Mouse (Mus musculus) neural tube, embryonic 10.5 days (tissue): ENCODE results near the gene Hjurp.

Experiments used
- DNase-seq: peaks from one replicate; pipeline ENCODE4 v3.0.0-alpha.2; 2017; ENCODE audit warnings: low spot score; ENCODE audit errors: extremely low spot score

Hjurp gene

GRCm38 (mm10) chr1:88277098-88277817 is at the start of gene Hjurp, which contains the start of gene Trpm8:
TSS of gene Hjurp (minus strand) at chr1:88277633.
TSS of gene Trpm8 (plus strand) at chr1:88277661.
- peak; percentile 100 for DNase-seq

- DNase-seq, result no peak
Observed at GRCm38 (mm10) chr1:88323101-88323500, 45.7 kb upstream of the Hjurp start.

GRCm38 (mm10) chr1:88322146-88322545 is 44.7 kb upstream of the Hjurp start:
- DNase-seq, result no peak

- no peak for DNase-seq
Observed at GRCm38 (mm10) chr1:88320821-88321395, 43.5 kb upstream of the Hjurp start.

DNA sequence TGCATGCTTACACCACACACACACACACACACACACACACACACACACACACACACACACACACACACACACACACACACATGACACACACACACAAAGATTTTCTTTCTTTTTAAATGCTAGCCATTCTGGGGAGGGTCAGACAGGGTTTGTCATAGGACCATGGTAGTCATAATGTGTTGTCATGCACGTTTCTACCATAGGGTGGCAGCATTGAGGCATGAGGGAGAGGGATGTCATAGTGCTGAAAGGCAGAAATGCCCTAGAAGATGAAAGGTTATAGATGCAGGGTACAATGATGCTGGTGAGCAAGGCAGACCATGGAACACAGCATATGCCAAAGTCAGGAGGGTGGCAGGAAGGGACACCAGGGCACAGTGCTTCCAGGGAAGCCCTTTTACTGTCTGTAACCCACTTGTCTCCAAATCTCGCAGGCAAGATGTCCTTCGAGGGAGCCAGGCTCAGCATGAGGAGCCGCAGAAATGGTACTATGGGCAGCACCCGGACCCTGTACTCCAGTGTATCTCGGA is 41.2 kb upstream of the Hjurp start:
- DNase-seq, result peak; percentile 59

DNA sequence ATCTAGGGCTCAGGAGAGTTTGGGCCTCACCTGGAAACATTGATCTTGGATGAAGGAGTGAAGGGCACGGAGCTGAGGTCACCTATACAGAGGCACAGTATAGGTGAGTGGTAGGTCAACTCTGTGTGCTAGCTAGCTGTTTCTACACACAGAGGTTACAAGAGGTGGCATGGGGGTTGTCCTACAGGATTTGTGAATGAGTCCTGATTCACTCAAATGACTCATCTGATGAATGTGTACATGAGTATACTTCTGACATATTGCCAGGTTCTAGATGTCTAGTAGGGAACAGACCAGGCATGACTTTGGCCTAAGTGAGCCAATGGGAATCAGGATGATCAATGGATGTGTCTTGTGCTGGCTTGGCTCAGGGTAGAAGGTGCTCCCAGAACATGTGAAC is 39.8 kb upstream of the Hjurp start:
- DNase-seq, result no peak

GRCm38 (mm10) chr1:88310349-88310748 is 32.9 kb upstream of the Hjurp start:
- DNase-seq, result no peak

DNA sequence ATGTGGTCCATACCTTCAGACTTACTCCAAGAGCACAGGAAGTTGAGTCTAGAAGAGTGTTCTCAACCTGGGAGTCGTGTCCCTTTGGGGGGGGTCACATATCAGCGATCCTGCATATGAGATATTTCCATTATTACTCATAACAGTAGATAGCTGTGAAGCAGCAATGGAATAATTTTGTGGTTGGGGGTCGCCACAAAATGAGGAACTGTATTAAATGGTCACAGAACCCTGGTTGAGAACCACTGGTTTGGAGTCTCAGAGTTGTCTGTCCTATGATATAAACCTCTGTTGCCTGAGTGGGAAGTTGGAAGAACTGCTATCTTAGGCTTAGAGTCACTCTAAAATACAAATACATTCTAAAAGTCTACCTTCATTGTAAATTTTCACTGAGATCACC is 32.5 kb upstream of the Hjurp start:
- no peak for DNase-seq

GRCm38 (mm10) chr1:88309020-88309419 is 31.6 kb upstream of the Hjurp start:
- DNase-seq, result no peak

DNA sequence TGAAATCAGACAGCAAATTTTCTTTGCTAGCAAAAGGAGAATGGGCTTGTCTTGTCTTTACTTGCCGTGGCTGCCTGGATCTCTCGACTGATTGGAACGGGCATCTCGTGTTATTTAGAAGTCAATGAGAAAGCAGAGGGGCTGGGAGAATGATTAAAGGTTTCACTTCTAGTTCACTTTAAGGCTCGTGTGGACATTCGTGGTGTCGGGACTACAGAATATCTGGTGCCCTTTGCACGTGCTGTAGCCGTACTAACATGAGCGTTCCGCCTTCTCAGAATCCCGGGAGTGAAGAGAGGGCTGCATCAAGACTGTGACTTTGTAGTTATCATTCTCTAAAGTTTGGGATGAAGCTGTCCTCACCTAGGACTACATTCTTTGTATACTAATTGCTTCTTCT is 29.7 kb upstream of the Hjurp start:
- no peak for DNase-seq

DNA sequence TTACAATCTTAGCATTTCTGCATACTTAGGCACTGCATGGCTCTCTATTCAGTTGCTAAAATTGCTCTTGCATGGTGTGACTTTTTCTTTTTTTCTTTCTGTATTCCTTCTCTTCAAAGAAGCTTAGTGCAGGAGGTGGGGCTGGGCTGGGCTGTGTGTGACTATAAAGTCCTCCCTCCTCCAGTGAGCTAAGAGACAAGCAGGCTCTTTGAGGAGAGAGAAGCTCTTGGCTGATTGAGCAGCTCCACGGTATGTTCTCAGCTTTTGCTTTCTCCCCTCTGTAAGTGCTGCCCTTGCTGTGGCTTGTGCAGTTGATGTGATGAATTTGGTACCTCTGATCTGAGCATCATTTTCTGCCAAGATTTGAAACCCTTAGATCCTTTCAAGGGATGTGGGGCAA is 29.1 kb upstream of the Hjurp start:
- DNase-seq, result peak; percentile 15

- peak; percentile 16 for DNase-seq
Observed at GRCm38 (mm10) chr1:88305018-88305795, 27.8 kb upstream of the Hjurp start.

GRCm38 (mm10) chr1:88304261-88304985 is 27.0 kb upstream of the Hjurp start:
- peak; percentile 15 for DNase-seq

- peak; percentile 13 for DNase-seq
Observed at GRCm38 (mm10) chr1:88303762-88304161, 26.3 kb upstream of the Hjurp start.

DNA sequence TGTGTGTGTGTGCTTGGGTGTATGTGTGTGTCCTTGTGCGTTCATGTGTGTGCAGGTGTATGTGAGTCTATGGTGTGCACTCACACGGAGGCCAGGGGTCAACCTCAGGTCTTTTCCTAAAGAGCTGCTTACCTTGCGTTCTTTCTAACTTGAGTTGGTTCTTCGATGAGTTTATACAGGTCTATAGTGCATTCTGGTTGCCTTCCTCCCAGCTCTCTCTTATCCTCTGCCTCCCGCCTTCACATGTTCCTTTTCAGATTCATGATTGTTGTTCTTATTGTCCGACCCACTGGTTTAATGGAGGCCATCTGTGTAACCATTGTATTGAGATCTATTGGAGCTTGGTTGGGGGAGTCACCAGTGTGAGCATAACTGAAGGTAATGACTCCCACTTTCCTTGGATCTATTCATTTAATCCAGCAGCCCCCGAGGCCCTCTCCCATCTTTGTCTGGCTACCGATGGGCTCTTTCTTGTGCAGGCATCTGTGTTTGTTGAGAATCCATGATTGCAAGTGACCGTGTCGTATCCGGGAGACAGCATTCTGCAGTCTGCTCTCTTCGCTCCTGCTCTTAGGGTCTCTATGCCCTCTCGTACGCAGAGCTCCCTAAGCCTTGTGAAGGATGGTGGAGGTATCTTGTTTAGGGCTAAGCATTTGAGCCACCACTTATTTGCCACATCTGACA is 24.8 kb upstream of the Hjurp start:
- peak; percentile 13 for DNase-seq

DNA sequence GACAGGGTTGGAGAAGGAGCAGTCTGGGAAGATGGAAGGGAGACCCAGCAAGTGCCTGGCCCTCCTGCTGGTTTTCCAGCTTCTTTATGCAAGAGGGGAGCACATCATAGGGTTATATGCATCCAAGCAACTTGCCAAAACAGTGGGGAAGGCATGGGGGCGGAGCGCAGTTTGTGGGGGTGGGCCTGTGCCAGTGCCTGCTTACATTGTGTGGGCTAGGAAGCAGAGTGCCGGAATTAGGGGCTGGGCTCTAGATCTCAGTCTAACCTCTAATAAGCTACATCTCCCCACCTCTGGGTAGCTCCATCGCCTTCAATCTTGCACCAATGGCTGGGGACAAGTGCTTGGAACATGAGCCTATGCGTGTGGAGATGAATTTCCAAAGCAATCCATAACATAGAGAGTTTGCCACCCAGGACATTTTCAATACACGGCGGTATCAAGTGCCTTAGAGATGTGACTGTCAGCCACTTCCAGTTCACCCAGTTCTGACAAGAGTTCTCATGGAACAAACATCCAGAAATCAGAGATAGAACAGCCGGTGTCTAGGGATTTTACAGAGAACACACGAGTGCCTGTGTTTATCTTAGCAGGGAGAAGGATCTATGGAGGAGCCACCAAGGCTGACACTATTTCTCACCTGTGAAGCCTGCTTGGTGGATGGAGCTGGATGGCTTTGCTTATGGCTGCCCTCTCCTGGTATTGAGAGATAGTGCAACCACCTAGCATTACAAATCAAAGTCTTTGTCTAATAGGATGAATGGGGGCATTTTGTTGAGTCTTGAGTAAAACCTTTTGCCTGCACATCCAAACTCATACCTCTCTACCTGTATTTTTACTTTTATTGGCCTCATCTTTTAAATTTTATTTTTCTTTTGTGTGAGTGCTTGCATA is 23.9 kb upstream of the Hjurp start:
- peak; percentile 19 for DNase-seq

DNA sequence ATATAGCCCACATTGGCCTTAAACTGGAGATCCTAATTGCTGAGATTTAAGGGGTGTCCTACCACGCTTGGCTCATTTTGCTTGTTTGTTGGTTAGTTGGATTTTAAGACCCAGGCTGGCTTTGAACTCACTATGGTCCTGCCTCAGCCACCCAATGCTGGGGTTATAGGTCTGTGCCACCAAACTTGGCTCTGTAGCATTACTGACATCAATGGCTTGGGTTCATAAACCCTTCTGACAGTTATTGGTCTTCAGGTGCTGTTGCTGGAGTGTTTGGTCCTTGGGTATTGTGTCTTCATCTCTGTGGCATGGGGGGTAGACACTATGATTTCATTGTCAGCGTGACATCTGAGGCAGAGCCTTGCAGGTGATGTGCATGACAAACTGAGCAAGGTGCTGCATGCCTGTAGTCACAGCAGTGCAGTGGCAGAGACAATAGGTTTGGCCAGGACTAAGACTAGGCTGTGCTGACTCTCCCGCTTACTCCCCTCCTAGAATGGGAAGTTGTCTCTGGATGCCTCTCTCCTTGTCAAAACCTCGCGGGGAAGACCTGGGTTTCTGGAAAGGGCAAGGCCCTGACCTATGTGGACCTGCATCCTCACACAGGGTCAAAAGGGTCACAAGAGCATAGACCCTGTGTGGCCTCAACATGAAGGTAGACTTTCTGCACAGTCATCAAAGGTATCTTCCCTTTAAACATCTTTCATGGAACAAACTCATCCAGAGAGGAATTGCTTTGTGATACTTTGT is 23.0 kb upstream of the Hjurp start:
- DNase-seq, result peak; percentile 16

DNA sequence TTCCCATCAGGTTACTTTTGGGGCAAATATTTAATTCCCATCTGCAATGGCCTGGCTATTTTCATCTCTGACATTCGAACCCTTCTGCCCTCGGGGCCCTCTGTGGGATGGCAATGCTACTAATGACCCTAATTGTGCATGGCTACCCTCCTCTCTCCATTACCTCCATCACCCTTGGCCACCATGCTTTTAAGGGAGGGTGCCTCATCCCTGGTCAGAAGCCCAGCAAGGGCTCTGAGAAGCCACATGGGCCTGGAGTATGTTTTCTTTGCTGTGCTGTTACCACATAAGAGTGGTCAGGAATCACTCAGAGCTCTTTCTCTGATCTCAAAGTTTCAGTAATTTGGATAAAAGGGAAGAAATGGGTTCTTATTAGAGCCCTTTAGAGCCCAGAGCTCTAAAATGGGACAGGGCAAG is 22.1 kb upstream of the Hjurp start:
- DNase-seq, result peak; percentile 13
